Mouse (Mus musculus): ENCODE data around the gene Tmod1. TPM values are rescaled to one million over a fixed set of nuclear protein-coding genes. Genes with fewer than 3 reads are reported as not detected.

The Tmod1 gene
- polyA plus RNA-seq, 1 experiment, result 36.6 TPM

DNA sequence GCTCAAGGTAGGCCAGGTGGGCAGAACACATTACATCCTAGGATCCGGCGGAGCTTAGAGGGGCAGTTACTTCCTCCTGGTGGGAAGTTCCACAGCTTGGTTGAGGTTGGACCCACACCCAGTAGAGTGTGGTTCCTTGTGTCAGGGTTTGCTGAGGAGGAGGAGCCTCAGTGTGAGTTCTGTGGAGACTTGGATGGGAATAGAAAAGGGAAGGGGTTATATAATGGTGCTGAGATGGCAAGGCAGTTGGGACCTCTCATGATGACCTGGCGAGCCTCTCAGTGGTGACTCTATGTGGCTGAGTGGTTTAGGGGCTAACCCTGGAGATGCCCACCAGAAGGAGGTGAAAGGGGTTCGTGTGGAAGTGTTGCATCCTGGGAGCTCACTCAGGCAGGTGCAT, 25.1 kb downstream of the Tmod1 start:
- TF ChIP-seq E2F4 (IDR thresholded peaks at IDR 0.05; ENCODE audit: insufficient read depth) (no peak), MAX (IDR thresholded peaks at IDR 0.05; ENCODE audit: low read depth) (no peak), TCF3 (IDR thresholded peaks at IDR 0.05; ENCODE audit: insufficient read length, low read depth) (no peak), REST (IDR thresholded peaks at IDR 0.05; ENCODE audit: insufficient read depth, insufficient read length) (no peak), POLR2A (IDR thresholded peaks at IDR 0.05; ENCODE audit: insufficient read length, low read depth) (no peak), POLR2AphosphoS2 (IDR thresholded peaks at IDR 0.05; ENCODE audit: insufficient read length, low read depth) (no peak), USF1 (IDR thresholded peaks at IDR 0.05; ENCODE audit: low read depth) (no peak), SRF (IDR thresholded peaks at IDR 0.05; ENCODE audit: control insufficient read depth, insufficient read length, low read depth) (no peak), MYOG (IDR thresholded peaks at IDR 0.05; ENCODE audit: control insufficient read depth in 1 of 3, insufficient read depth in 1 of 3, insufficient read length in 2 of 3, low read depth in 2 of 3) (no peak), MYOD1 (IDR thresholded peaks at IDR 0.05; ENCODE audit: control insufficient read depth in 1 of 3, insufficient read length in 2 of 3, low read depth in 2 of 3) (no peak), CEBPB (IDR thresholded peaks at IDR 0.05; ENCODE audit: insufficient read depth, poor library complexity, severe bottlenecking) (no peak), TCF12 (IDR thresholded peaks at IDR 0.05; ENCODE audit: insufficient read depth, poor library complexity, severe bottlenecking) (no peak)
- Histone ChIP-seq H3ac (ENCODE audit: control insufficient read depth, insufficient read length) (no peak overlapping the region), H3K36me3 (ENCODE audit: control insufficient read depth, insufficient read depth) (no peaks in the 10 kb centered on the region), H3K4me2 (ENCODE audit: low read depth) (no peak overlapping the region), H3K4me3 (no peak overlapping the region), H3K27me3 (ENCODE audit: control insufficient read depth, insufficient read depth, insufficient read length) (no peaks in the 10 kb centered on the region), H3K79me2 (ENCODE audit: control insufficient read depth, insufficient read depth) (no peaks in the 10 kb centered on the region)

DNA sequence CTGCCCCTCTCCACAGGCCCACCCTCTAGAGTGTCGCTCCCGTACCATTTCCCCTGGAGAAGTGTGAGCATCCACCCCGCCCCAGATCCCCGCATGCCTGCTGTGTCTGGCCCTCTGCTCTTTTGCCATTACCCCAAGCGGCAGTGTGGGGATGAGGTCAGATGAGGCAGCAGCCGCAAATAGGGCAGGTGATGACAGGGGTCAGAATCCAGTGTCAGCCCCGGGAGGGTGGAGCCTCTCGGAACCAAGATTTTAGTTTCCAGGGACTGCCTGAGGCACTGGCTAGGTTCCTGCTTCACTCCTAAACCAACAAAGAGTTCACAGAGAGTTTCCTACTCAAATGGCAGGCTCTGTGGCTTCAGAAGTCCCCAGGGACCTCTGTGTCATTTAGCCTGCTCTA, 25.5 kb downstream of the Tmod1 start:
- TF ChIP-seq MYOG (IDR thresholded peaks at IDR 0.05; ENCODE audit: control insufficient read depth in 1 of 3, insufficient read depth in 1 of 3, insufficient read length in 2 of 3, low read depth in 2 of 3) (peak in 1 of 3 experiments; percentile 30), TCF3 (IDR thresholded peaks at IDR 0.05; ENCODE audit: insufficient read length, low read depth) (no peak)
- Histone ChIP-seq H3K36me3 (ENCODE audit: control insufficient read depth, insufficient read depth) (no peaks in the 10 kb centered on the region), H3K79me2 (ENCODE audit: control insufficient read depth, insufficient read depth) (no peaks in the 10 kb centered on the region), H3K4me2 (ENCODE audit: low read depth) (no peak overlapping the region), H3K4me3 (no peak overlapping the region), H3ac (ENCODE audit: control insufficient read depth, insufficient read length) (no peak overlapping the region), H3K27me3 (ENCODE audit: control insufficient read depth, insufficient read depth, insufficient read length) (no peaks in the 10 kb centered on the region)

DNA sequence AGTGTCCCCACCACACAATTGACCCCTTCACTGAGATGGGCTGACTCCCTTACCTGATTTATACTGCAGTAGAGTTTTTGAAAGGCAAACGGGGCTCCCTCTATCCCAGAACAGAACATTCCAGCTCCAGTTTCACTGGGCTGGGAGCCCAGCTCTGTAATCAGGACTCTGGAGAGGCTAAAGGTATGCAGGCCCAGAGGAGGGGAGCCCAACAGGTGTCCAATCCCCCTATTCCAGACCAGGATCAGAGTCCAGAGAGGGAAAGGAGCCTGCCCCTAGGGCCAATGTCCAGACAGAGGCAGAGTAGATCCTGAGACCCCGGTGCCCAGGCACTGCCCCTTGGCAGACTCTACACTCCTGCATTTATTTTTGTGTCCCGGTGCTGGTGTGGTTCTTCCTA, 26.2 kb downstream of the Tmod1 start:
- no peaks in the 10 kb centered on the region for H3K36me3 ChIP-seq (ENCODE audit: control insufficient read depth, insufficient read depth)
- H3K4me2 ChIP-seq (ENCODE audit: low read depth), result no peak overlapping the region
- no peak overlapping the region for H3K4me3 ChIP-seq
- no peaks in the 10 kb centered on the region for H3K27me3 ChIP-seq (ENCODE audit: control insufficient read depth, insufficient read depth, insufficient read length)
- H3K79me2 ChIP-seq (ENCODE audit: control insufficient read depth, insufficient read depth), result no peaks in the 10 kb centered on the region
- TF ChIP-seq TCF3 (IDR thresholded peaks at IDR 0.05; ENCODE audit: insufficient read length, low read depth), result no peak
- no peak for TF ChIP-seq SRF (IDR thresholded peaks at IDR 0.05; ENCODE audit: control insufficient read depth, insufficient read length, low read depth)
- no peak for TF ChIP-seq MYOD1 (IDR thresholded peaks at IDR 0.05; ENCODE audit: control insufficient read depth in 1 of 3, insufficient read length in 2 of 3, low read depth in 2 of 3)
- no peak for TF ChIP-seq CEBPB (IDR thresholded peaks at IDR 0.05; ENCODE audit: insufficient read depth, poor library complexity, severe bottlenecking)
- no peak for TF ChIP-seq MYOG (IDR thresholded peaks at IDR 0.05; ENCODE audit: control insufficient read depth in 1 of 3, insufficient read depth in 1 of 3, insufficient read length in 2 of 3, low read depth in 2 of 3)
- no peak for TF ChIP-seq REST (IDR thresholded peaks at IDR 0.05; ENCODE audit: insufficient read depth, insufficient read length)
- TF ChIP-seq POLR2A (IDR thresholded peaks at IDR 0.05; ENCODE audit: insufficient read length, low read depth), result no peak
- TF ChIP-seq E2F4 (IDR thresholded peaks at IDR 0.05; ENCODE audit: insufficient read depth), result no peak
- H3ac ChIP-seq (ENCODE audit: control insufficient read depth, insufficient read length), result no peak overlapping the region

DNA sequence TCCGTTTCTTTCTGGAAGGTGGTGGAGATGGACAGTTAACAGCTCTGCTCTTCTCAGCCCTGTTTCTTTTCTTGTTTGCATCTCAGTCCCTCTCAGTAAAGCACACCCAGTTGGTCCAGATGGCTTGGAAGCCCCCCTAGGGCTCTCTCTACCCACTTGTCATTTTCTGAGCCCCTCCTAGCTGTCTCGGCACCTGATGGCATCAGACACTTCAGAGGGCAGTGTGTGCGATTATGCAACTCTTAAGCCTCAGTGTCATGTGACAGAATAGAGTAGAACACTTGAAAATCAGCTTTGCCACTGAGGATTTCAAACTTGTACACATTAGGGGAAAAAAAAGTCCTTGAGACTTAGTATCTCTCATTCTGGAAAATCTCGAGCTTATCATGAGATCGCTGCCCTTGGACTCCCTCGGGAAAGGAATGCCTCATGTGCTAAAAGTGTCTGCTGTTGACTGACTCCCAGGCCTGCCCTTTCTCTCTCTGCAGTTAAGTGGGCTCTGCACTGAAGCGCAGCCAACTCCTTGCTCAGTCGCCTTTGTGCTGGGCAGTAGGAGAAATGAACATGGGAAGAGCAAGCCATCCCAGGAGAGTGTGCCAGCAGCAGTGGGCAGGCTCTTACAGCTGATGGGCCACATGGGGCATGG, 27.1 kb downstream of the Tmod1 start:
- no peaks in the 10 kb centered on the region for H3K79me2 ChIP-seq (ENCODE audit: control insufficient read depth, insufficient read depth)
- no peak overlapping the region for H3K4me3 ChIP-seq
- H3ac ChIP-seq (ENCODE audit: control insufficient read depth, insufficient read length), result no peak overlapping the region
- H3K4me2 ChIP-seq (ENCODE audit: low read depth), result no peak overlapping the region
- TF ChIP-seq MYOG (IDR thresholded peaks at IDR 0.05; ENCODE audit: control insufficient read depth in 1 of 3, insufficient read depth in 1 of 3, insufficient read length in 2 of 3, low read depth in 2 of 3) (no peak), CEBPB (IDR thresholded peaks at IDR 0.05; ENCODE audit: insufficient read depth, poor library complexity, severe bottlenecking) (no peak)
- no peaks in the 10 kb centered on the region for H3K27me3 ChIP-seq (ENCODE audit: control insufficient read depth, insufficient read depth, insufficient read length)
- no peaks in the 10 kb centered on the region for H3K36me3 ChIP-seq (ENCODE audit: control insufficient read depth, insufficient read depth)

DNA sequence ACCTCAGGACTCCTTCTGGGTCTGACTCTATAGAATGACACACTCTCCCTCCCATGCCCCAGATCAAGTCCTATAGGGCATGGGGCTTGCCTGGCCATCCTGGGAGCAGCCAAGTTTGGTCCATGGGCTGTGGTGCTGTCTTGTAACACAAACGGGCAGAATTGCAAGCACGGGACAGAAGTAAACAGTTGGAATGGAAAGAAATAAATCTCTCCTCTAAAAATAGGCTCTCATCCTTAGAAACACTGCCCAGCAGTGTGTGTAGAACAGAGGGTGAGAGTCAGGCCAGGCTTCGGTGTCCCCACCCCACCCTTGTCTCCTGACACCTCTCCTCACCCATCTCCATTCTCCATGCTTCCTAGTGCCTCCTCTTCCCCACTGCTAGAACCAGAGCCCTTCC, 29.3 kb downstream of the Tmod1 start:
- Histone ChIP-seq H3K4me3 (no peak overlapping the region), H3K27me3 (ENCODE audit: control insufficient read depth, insufficient read depth, insufficient read length) (no peaks in the 10 kb centered on the region), H3K4me2 (ENCODE audit: low read depth) (no peak overlapping the region), H3K79me2 (ENCODE audit: control insufficient read depth, insufficient read depth) (no peaks in the 10 kb centered on the region), H3ac (ENCODE audit: control insufficient read depth, insufficient read length) (no peak overlapping the region), H3K36me3 (ENCODE audit: control insufficient read depth, insufficient read depth) (no peaks in the 10 kb centered on the region)
- TF ChIP-seq MYOG (IDR thresholded peaks at IDR 0.05; ENCODE audit: control insufficient read depth in 1 of 3, insufficient read depth in 1 of 3, insufficient read length in 2 of 3, low read depth in 2 of 3) (no peak), MAX (IDR thresholded peaks at IDR 0.05; ENCODE audit: low read depth) (no peak), POLR2A (IDR thresholded peaks at IDR 0.05; ENCODE audit: insufficient read length, low read depth) (no peak), TCF3 (IDR thresholded peaks at IDR 0.05; ENCODE audit: insufficient read length, low read depth) (no peak), MYOD1 (IDR thresholded peaks at IDR 0.05; ENCODE audit: control insufficient read depth in 1 of 3, insufficient read length in 2 of 3, low read depth in 2 of 3) (no peak), E2F4 (IDR thresholded peaks at IDR 0.05; ENCODE audit: insufficient read depth) (no peak), SRF (IDR thresholded peaks at IDR 0.05; ENCODE audit: control insufficient read depth, insufficient read length, low read depth) (no peak), POLR2AphosphoS2 (IDR thresholded peaks at IDR 0.05; ENCODE audit: insufficient read length, low read depth) (no peak), REST (IDR thresholded peaks at IDR 0.05; ENCODE audit: insufficient read depth, insufficient read length) (no peak)

Data from myocyte (in vitro differentiated cells).